Mouse (Mus musculus): ENCODE data around the gene Dgkd. TPM values are rescaled to one million over a fixed set of nuclear protein-coding genes. Genes with fewer than 3 reads are reported as not detected.

Gene Dgkd
- polyA plus RNA-seq, 1 experiment = 53.3 TPM

- 0 out of 2 replicates have a peak overlapping the region, but pooled peaks have one; percentile 5 for H3K27ac ChIP-seq (ENCODE audit: insufficient read depth, low read length)
- H3K4me3 ChIP-seq (ENCODE audit: insufficient read depth, low read length) = no peak overlapping the region
Measured at GRCm38 (mm10) chr1:87847475-87848168, 5.5 kb upstream of the Dgkd start.

GRCm38 (mm10) chr1:87848237-87848996, 4.7 kb upstream of the Dgkd start:
- no peak for TF ChIP-seq CTCF (IDR thresholded peaks at IDR 0.05; ENCODE audit: extremely low read depth, insufficient read depth, low read length)
- TF ChIP-seq POLR2A (IDR thresholded peaks at IDR 0.05; ENCODE audit: extremely low read depth, insufficient read depth, low read length) = no peak
- H3K4me3 ChIP-seq (ENCODE audit: insufficient read depth, low read length) = no peak overlapping the region
- H3K4me1 ChIP-seq (ENCODE audit: control insufficient read depth, insufficient read depth, low read length) = peaks cover 8% of the 10 kb centered on the region
- no peak overlapping the region for H3K27ac ChIP-seq (ENCODE audit: insufficient read depth, low read length)

More at GRCm38 (mm10) chr1:87847475-87848168, 5.5 kb upstream of the Dgkd start:
- H3K4me1 ChIP-seq (ENCODE audit: control insufficient read depth, insufficient read depth, low read length) = peaks cover 8% of the 10 kb centered on the region
- TF ChIP-seq POLR2A (IDR thresholded peaks at IDR 0.05; ENCODE audit: extremely low read depth, insufficient read depth, low read length) = no peak
- no peak for TF ChIP-seq CTCF (IDR thresholded peaks at IDR 0.05; ENCODE audit: extremely low read depth, insufficient read depth, low read length)

GRCm38 (mm10) chr1:87849278-87849677, 3.8 kb upstream of the Dgkd start:
- Histone ChIP-seq H3K4me3 (ENCODE audit: insufficient read depth, low read length) (no peak overlapping the region), H3K4me1 (ENCODE audit: control insufficient read depth, insufficient read depth, low read length) (peaks cover 8% of the 10 kb centered on the region), H3K27ac (ENCODE audit: insufficient read depth, low read length) (peak overlapping the region; percentile 66)
- TF ChIP-seq POLR2A (IDR thresholded peaks at IDR 0.05; ENCODE audit: extremely low read depth, insufficient read depth, low read length) = no peak
- TF ChIP-seq CTCF (IDR thresholded peaks at IDR 0.05; ENCODE audit: extremely low read depth, insufficient read depth, low read length) = no peak

- TF ChIP-seq POLR2A (IDR thresholded peaks at IDR 0.05; ENCODE audit: extremely low read depth, insufficient read depth, low read length) (no peak), CTCF (IDR thresholded peaks at IDR 0.05; ENCODE audit: extremely low read depth, insufficient read depth, low read length) (no peak)
- H3K27ac ChIP-seq (ENCODE audit: insufficient read depth, low read length) = no peak overlapping the region
- no peak overlapping the region for H3K4me3 ChIP-seq (ENCODE audit: insufficient read depth, low read length)
- peaks cover 11% of the 10 kb centered on the region for H3K4me1 ChIP-seq (ENCODE audit: control insufficient read depth, insufficient read depth, low read length)
Measured at GRCm38 (mm10) chr1:87851344-87851743, 1.7 kb upstream of the Dgkd start.

- Histone ChIP-seq H3K27ac (ENCODE audit: insufficient read depth, low read length) (no peak overlapping the region), H3K4me3 (ENCODE audit: insufficient read depth, low read length) (no peak overlapping the region; the same call in 1 of the 2 replicates)
Measured at GRCm38 (mm10) chr1:87852081-87852790, 851 bp upstream of the Dgkd start.

GRCm38 (mm10) chr1:87853601-87854361, 694 bp downstream of the Dgkd start:
- peak overlapping the region; percentile 93 for H3K4me3 ChIP-seq (ENCODE audit: insufficient read depth, low read length)
- H3K27ac ChIP-seq (ENCODE audit: insufficient read depth, low read length) = peak overlapping the region; percentile 80
- H3K4me1 ChIP-seq (ENCODE audit: control insufficient read depth, insufficient read depth, low read length) = peaks cover 9% of the 10 kb centered on the region; the same call in 1 of the 2 replicates
- TF ChIP-seq CTCF (IDR thresholded peaks at IDR 0.05; ENCODE audit: extremely low read depth, insufficient read depth, low read length) (no peak), POLR2A (IDR thresholded peaks at IDR 0.05; ENCODE audit: extremely low read depth, insufficient read depth, low read length) (no peak)

More at GRCm38 (mm10) chr1:87852081-87852790, 851 bp upstream of the Dgkd start:
- H3K4me1 ChIP-seq (ENCODE audit: control insufficient read depth, insufficient read depth, low read length) = peaks cover 11% of the 10 kb centered on the region
- TF ChIP-seq POLR2A (IDR thresholded peaks at IDR 0.05; ENCODE audit: extremely low read depth, insufficient read depth, low read length) = no peak
- TF ChIP-seq CTCF (IDR thresholded peaks at IDR 0.05; ENCODE audit: extremely low read depth, insufficient read depth, low read length) = no peak

GRCm38 (mm10) chr1:87854411-87854810, 1.3 kb downstream of the Dgkd start:
- peak overlapping the region; percentile 80 for H3K27ac ChIP-seq (ENCODE audit: insufficient read depth, low read length)
- TF ChIP-seq POLR2A (IDR thresholded peaks at IDR 0.05; ENCODE audit: extremely low read depth, insufficient read depth, low read length) (no peak), CTCF (IDR thresholded peaks at IDR 0.05; ENCODE audit: extremely low read depth, insufficient read depth, low read length) (no peak)
- H3K4me3 ChIP-seq (ENCODE audit: insufficient read depth, low read length) = peak overlapping the region; percentile 93

GRCm38 (mm10) chr1:87854851-87855251, 1.8 kb downstream of the Dgkd start:
- TF ChIP-seq CTCF (IDR thresholded peaks at IDR 0.05; ENCODE audit: extremely low read depth, insufficient read depth, low read length) = no peak
- TF ChIP-seq POLR2A (IDR thresholded peaks at IDR 0.05; ENCODE audit: extremely low read depth, insufficient read depth, low read length) = no peak
- peaks cover 4% of the 10 kb centered on the region; the same call in 1 of the 2 replicates for H3K4me1 ChIP-seq (ENCODE audit: control insufficient read depth, insufficient read depth, low read length)
- H3K27ac ChIP-seq (ENCODE audit: insufficient read depth, low read length) = no peak overlapping the region
- peak overlapping the region; percentile 93; the same call in 1 of the 2 replicates for H3K4me3 ChIP-seq (ENCODE audit: insufficient read depth, low read length)

More at GRCm38 (mm10) chr1:87854411-87854810, 1.3 kb downstream of the Dgkd start:
- peaks cover 6% of the 10 kb centered on the region; the same call in 1 of the 2 replicates for H3K4me1 ChIP-seq (ENCODE audit: control insufficient read depth, insufficient read depth, low read length)
